Mouse (Mus musculus): ENCODE measurements around the gene Pum1.

DNA sequence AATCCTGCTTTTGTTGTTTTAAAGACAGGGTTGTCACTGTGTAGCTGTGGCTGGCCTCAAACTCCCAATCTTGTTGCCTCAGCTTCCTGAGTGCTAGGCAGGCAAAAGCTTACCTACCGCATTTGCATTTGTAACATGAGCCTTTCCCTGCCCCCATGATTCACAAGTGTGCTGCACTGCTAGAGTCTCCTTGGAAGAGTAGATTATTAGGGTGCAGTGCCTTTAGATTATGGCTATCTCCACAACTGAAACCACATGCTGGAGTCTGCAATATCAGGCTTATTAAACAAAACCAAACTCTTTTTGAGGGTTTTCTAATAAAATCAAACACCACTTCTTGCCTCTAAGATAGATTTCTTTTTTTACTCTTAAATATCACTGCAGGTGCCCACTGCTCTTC, 59.5 kb downstream of the Pum1 start:
- TF ChIP-seq CTCF (IDR thresholded peaks at IDR 0.05; ENCODE audit: control insufficient read depth, insufficient read depth, insufficient read length) (no peak), USF1 (IDR thresholded peaks at IDR 0.05; ENCODE audit: low read depth) (no peak)

Data from C2C12 (cell line).